Mouse (Mus musculus): ENCODE results near the gene Nktr. TPM values are rescaled to one million over a fixed set of nuclear protein-coding genes. Genes with fewer than 3 reads are reported as not detected.
A peak's percentile ranks its signal among the peaks of the same experiment; 100 is the strongest.

Nktr gene
- polyA plus RNA-seq, 1 experiment from 2014 or later: 88.1 TPM

GRCm38 (mm10) chr9:121754624-121755023, 35.7 kb downstream of the Nktr start:
- no peak for ATAC-seq (ENCODE audit: insufficient number of reproducible peaks, insufficient read depth, low FRiP score, low read depth)
- 92% methylated on average over 3 of the region's 3 CpGs for WGBS
- H3K4me3 ChIP-seq (ENCODE audit: low read depth, low read length): no peak overlapping the region
- H3K4me1 ChIP-seq (ENCODE audit: control insufficient read depth, insufficient read depth, low read length): peaks cover 15% of the 10 kb centered on the region; the same call in 1 of the 2 replicates
- H3K9ac ChIP-seq (replicated peaks; ENCODE audit: low read depth, low read length): no peak overlapping the region
- H3K36me3 ChIP-seq (ENCODE audit: control insufficient read depth, insufficient read depth, low read length): peaks cover 61% of the 10 kb centered on the region
- H3K4me2 ChIP-seq (replicated peaks; ENCODE audit: low read depth, low read length): no peak overlapping the region
- no peaks in the 10 kb centered on the region for H3K9me3 ChIP-seq (ENCODE audit: control insufficient read depth, low read depth, low read length)
- no peaks in the 10 kb centered on the region for H3K27me3 ChIP-seq (ENCODE audit: control insufficient read depth, insufficient read depth, low read length)
- no peak overlapping the region for H3K27ac ChIP-seq (ENCODE audit: low read length)

DNA sequence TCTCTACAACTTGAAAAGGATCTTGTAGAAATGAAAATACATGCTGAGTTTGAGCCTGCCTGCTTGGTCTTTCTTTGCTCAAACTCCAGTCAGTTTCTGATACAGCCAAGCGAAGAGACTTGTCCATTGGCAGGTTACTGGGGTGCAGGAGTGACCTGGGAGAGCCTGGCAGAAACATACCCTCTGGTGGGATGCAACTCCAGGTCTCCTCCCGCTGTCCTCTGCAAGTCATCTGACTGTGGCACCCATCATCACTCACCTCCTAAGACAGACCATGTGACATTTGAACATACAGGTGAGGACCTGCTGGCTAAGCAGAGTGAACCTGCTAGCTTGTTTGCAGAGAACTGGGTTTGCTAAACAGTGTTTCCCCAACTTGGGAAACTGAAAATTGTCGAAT, 37.8 kb downstream of the Nktr start:
- H3K9ac ChIP-seq (replicated peaks; ENCODE audit: low read depth, low read length): no peak overlapping the region
- H3K4me1 ChIP-seq (ENCODE audit: control insufficient read depth, insufficient read depth, low read length): peaks cover 30% of the 10 kb centered on the region
- H3K4me2 ChIP-seq (replicated peaks; ENCODE audit: low read depth, low read length): no peak overlapping the region
- 84% methylated on average over 3 of the region's 3 CpGs for whole genome bisulfite sequencing
- no peak for ATAC-seq (ENCODE audit: insufficient number of reproducible peaks, insufficient read depth, low FRiP score, low read depth)
- no peak overlapping the region for H3K4me3 ChIP-seq (ENCODE audit: low read depth, low read length)
- H3K27me3 ChIP-seq (ENCODE audit: control insufficient read depth, insufficient read depth, low read length): no peaks in the 10 kb centered on the region
- H3K27ac ChIP-seq (ENCODE audit: low read length): no peak overlapping the region
- H3K36me3 ChIP-seq (ENCODE audit: control insufficient read depth, insufficient read depth, low read length): peaks cover 41% of the 10 kb centered on the region
- no peaks in the 10 kb centered on the region for H3K9me3 ChIP-seq (ENCODE audit: control insufficient read depth, low read depth, low read length)

GRCm38 (mm10) chr9:121757432-121757831, 38.5 kb downstream of the Nktr start:
- Histone ChIP-seq H3K4me3 (ENCODE audit: low read depth, low read length) (no peak overlapping the region), H3K36me3 (ENCODE audit: control insufficient read depth, insufficient read depth, low read length) (peaks cover 34% of the 10 kb centered on the region), H3K9ac (replicated peaks; ENCODE audit: low read depth, low read length) (no peak overlapping the region), H3K4me2 (replicated peaks; ENCODE audit: low read depth, low read length) (no peak overlapping the region), H3K9me3 (ENCODE audit: control insufficient read depth, low read depth, low read length) (no peaks in the 10 kb centered on the region), H3K4me1 (ENCODE audit: control insufficient read depth, insufficient read depth, low read length) (peaks cover 31% of the 10 kb centered on the region), H3K27me3 (ENCODE audit: control insufficient read depth, insufficient read depth, low read length) (no peaks in the 10 kb centered on the region), H3K27ac (ENCODE audit: low read length) (no peak overlapping the region)
- ATAC-seq (ENCODE audit: insufficient number of reproducible peaks, insufficient read depth, low FRiP score, low read depth): no peak
- 60% methylated on average over 3 of the region's 3 CpGs for WGBS

DNA sequence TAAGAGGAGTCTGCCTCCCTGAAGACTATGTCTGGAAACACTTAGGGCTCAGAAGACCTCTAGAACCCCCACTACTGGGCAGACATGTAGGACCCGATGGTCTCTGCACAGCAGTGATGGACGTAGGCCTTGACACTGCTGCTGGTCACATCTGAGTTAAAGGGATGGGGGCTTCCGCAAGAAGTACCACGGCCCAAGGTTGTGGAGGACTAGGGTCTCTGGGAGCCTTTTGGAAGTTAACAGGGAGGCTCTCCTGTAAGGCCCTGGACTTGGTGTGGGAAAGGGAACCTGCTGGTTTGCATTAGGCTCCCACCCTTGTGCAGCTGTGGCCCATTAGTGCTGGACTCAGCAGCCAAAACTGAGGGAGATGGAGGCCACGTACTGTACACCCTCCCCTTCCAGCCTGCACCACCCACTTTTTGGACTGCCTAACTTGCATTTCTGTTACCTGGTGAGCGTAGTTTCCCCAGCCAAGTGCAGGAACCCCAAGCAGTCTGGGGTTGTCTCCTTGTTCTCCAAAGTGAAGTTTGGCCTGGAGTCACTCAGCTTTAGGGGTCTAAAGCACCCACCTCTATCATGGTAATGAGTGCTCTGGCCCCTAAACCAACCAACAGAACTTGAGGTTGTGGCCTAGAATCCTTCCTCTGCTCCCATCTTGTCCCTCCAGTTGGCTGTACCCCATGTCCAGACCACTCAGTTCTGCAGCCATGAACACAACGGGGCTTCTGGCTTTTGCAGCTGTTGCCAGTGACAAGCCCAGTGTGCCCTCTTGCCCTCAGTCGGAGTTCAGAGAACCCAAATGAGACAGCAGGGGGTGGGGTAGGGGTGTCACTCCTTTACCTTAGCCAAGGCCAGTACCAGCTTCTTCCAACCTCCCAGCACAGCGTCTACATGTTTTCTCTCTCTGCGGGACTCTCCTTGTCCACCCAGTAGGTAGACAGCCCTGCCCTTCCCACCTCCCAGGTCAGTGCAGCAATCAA, 39.2 kb downstream of the Nktr start:
- Histone ChIP-seq H3K9me3 (ENCODE audit: control insufficient read depth, low read depth, low read length) (no peaks in the 10 kb centered on the region), H3K36me3 (ENCODE audit: control insufficient read depth, insufficient read depth, low read length) (peaks cover 34% of the 10 kb centered on the region), H3K4me3 (ENCODE audit: low read depth, low read length) (peak overlapping the region; percentile 87), H3K27me3 (ENCODE audit: control insufficient read depth, insufficient read depth, low read length) (no peaks in the 10 kb centered on the region), H3K9ac (replicated peaks; ENCODE audit: low read depth, low read length) (no peak overlapping the region), H3K4me2 (replicated peaks; ENCODE audit: low read depth, low read length) (peak overlapping the region; percentile 91), H3K27ac (ENCODE audit: low read length) (0 out of 2 replicates have a peak overlapping the region, but pooled peaks have one; percentile 33), H3K4me1 (ENCODE audit: control insufficient read depth, insufficient read depth, low read length) (peaks cover 31% of the 10 kb centered on the region)
- WGBS: 46% methylated on average over 10 of the region's 10 CpGs
- no peak for ATAC-seq (ENCODE audit: insufficient number of reproducible peaks, insufficient read depth, low FRiP score, low read depth)

GRCm38 (mm10) chr9:121759091-121760081, 40.4 kb downstream of the Nktr start, which contains the start of gene Zfp651:
TSS of gene Zfp651 (plus strand) at chr9:121759330.
- WGBS: under 1% methylated on average over 87 of the region's 97 CpGs
- peaks cover 33% of the 10 kb centered on the region for H3K36me3 ChIP-seq (ENCODE audit: control insufficient read depth, insufficient read depth, low read length)

GRCm38 (mm10) chr9:121760271-121761090, 41.5 kb downstream of the Nktr start:
- H3K27me3 ChIP-seq (ENCODE audit: control insufficient read depth, insufficient read depth, low read length): no peaks in the 10 kb centered on the region
- H3K9ac ChIP-seq (replicated peaks; ENCODE audit: low read depth, low read length): peak overlapping the region; percentile 87
- WGBS: 2% methylated on average over 43 of the region's 43 CpGs
- ATAC-seq (ENCODE audit: insufficient number of reproducible peaks, insufficient read depth, low FRiP score, low read depth): peak; percentile 62
- no peaks in the 10 kb centered on the region for H3K9me3 ChIP-seq (ENCODE audit: control insufficient read depth, low read depth, low read length)
- H3K4me2 ChIP-seq (replicated peaks; ENCODE audit: low read depth, low read length): peak overlapping the region; percentile 91
- H3K36me3 ChIP-seq (ENCODE audit: control insufficient read depth, insufficient read depth, low read length): peaks cover 31% of the 10 kb centered on the region
- peak overlapping the region; percentile 92 for H3K27ac ChIP-seq (ENCODE audit: low read length)
- peak overlapping the region; percentile 87 for H3K4me3 ChIP-seq (ENCODE audit: low read depth, low read length)
- peaks cover 31% of the 10 kb centered on the region for H3K4me1 ChIP-seq (ENCODE audit: control insufficient read depth, insufficient read depth, low read length)

More at GRCm38 (mm10) chr9:121759091-121760081, 40.4 kb downstream of the Nktr start, which contains the start of gene Zfp651:
- peak; percentile 79 for ATAC-seq (ENCODE audit: insufficient number of reproducible peaks, insufficient read depth, low FRiP score, low read depth)
- Histone ChIP-seq H3K27ac (ENCODE audit: low read length) (peak within 1 kb of the TSS; percentile 92), H3K4me2 (replicated peaks; ENCODE audit: low read depth, low read length) (peak within 1 kb of the TSS; percentile 91), H3K27me3 (ENCODE audit: control insufficient read depth, insufficient read depth, low read length) (no peaks in the 10 kb centered on the region), H3K4me3 (ENCODE audit: low read depth, low read length) (peak within 1 kb of the TSS; percentile 87), H3K9ac (replicated peaks; ENCODE audit: low read depth, low read length) (peak within 1 kb of the TSS; percentile 87), H3K9me3 (ENCODE audit: control insufficient read depth, low read depth, low read length) (no peaks in the 10 kb centered on the region), H3K4me1 (ENCODE audit: control insufficient read depth, insufficient read depth, low read length) (peaks cover 31% of the 10 kb centered on the region)

GRCm38 (mm10) chr9:121761091-121761665, 42.2 kb downstream of the Nktr start:
- Histone ChIP-seq H3K4me1 (ENCODE audit: control insufficient read depth, insufficient read depth, low read length) (peaks cover 31% of the 10 kb centered on the region), H3K9me3 (ENCODE audit: control insufficient read depth, low read depth, low read length) (no peaks in the 10 kb centered on the region), H3K36me3 (ENCODE audit: control insufficient read depth, insufficient read depth, low read length) (peaks cover 33% of the 10 kb centered on the region), H3K4me2 (replicated peaks; ENCODE audit: low read depth, low read length) (peak overlapping the region; percentile 91), H3K4me3 (ENCODE audit: low read depth, low read length) (peak overlapping the region; percentile 87), H3K27ac (ENCODE audit: low read length) (no peak overlapping the region; the same call in 1 of the 2 replicates), H3K27me3 (ENCODE audit: control insufficient read depth, insufficient read depth, low read length) (no peaks in the 10 kb centered on the region), H3K9ac (replicated peaks; ENCODE audit: low read depth, low read length) (peak overlapping the region; percentile 87)
- no peak for ATAC-seq (ENCODE audit: insufficient number of reproducible peaks, insufficient read depth, low FRiP score, low read depth)
- WGBS: 60% methylated on average over 10 of the region's 10 CpGs
